ENCODE assay signal across 13 mouse cellular contexts in the genomic region with DNA sequence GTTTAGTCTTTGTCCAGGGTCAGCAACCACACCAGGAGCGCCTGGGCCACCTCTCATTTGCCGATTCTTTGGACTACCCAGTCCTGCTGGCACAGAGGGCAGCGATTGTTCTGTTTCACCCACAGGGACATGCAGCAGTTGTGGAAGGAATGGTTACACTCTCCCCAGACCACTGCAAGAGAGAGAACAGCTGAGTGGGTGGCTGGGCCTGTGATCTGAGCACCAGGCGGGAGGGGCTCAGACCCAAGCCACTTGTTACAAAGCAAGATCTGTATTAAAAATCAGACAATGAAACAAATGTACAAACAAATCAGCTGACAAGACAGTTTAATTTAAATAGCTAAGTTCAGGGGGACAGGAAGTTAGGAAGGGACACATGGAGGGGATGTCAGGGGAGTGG. TPM values are rescaled to one million over a fixed set of nuclear protein-coding genes. Genes with fewer than 3 reads are reported as not detected.
"Had no signal": no experiment of that assay in that cellular context is flagged by ENCODE, and none has a peak within 500 bp of the region (broad histone marks: within the 10 kb centered on the region; RNA-seq: fewer than 3 reads in every experiment).

No protein-coding gene starts in this region.

RNA-seq across cellular contexts. Expression of gene Gm28729, which starts 53.4 kb away (rescaled TPM):
- total RNA-seq: common myeloid progenitor, adult 5-6 weeks; gastrocnemius, adult 18-20 months; gastrocnemius, adult 2 months; granulocyte monocyte progenitor cell, adult 5-6 weeks; heart, adult 18-20 months; heart, adult 2 months had no signal
- polyA plus RNA-seq: embryonic facial prominence, embryonic 10.5 days; embryonic facial prominence, embryonic 11.5 days; embryonic facial prominence, embryonic 12.5 days; embryonic facial prominence, embryonic 13.5 days; erythroblast, embryonic 14.5 days; forebrain, embryonic 10.5 days; forebrain, embryonic 11.5 days; heart, adult 2 months had no signal
